Mouse (Mus musculus) hindbrain, embryonic 14.5 days (tissue): ENCODE results near the gene Gm2663. TPM values are rescaled to one million over a fixed set of nuclear protein-coding genes. Genes with fewer than 3 reads are reported as not detected.
"Not testable (repeated sequence)": the region's sequence is repeated elsewhere in the genome, so short reads cannot be mapped to it uniquely, and the experiment has no call there.

ENCODE experiments used
- ATAC-seq: fragments of 200-750 bp; cut with Nextera tagmentation; 2 replicates; pipeline ENCODE4 v1.8.0; 2017; ENCODE audit warnings: moderate number of reproducible peaks, mild to moderate bottlenecking, moderate TSS enrichment, moderate library complexity; ENCODE audit not compliant: low FRiP score
- DNase-seq: peaks from one replicate; pipeline ENCODE4 v3.0.0-alpha.2; 2015; ENCODE audit warnings: low spot score
- H3K27ac ChIP-seq: fragments of 300-500 bp; sonication (generic); 2 replicates; pipeline ENCODE4 v1.5.1; 2014; ENCODE audit warnings: mild to moderate bottlenecking, moderate library complexity
- H3K27me3 ChIP-seq: fragments of 300-500 bp; sonication (generic); 2 replicates; pipeline ENCODE4 v1.6.1; 2014; ENCODE audit warnings: mild to moderate bottlenecking, low read length, mixed read lengths; ENCODE audit not compliant: control insufficient read depth, insufficient read depth
- H3K36me3 ChIP-seq: fragments of 300-500 bp; sonication (generic); replicated peaks from 2 replicates; pipeline ENCODE4 v1.6.1; 2014; ENCODE audit not compliant: control insufficient read depth, insufficient read depth
- H3K4me1 ChIP-seq: fragments of 300-500 bp; sonication (generic); replicated peaks from 2 replicates; pipeline ENCODE4 v1.6.1; 2014; ENCODE audit warnings: antibody characterized with exemption, low read length, mixed read lengths; ENCODE audit not compliant: control insufficient read depth, insufficient read depth
- H3K4me2 ChIP-seq: fragments of 300-500 bp; sonication (generic); replicated peaks from 2 replicates; pipeline ENCODE4 v1.6.1; 2014; ENCODE audit warnings: mild to moderate bottlenecking, moderate library complexity
- H3K4me3 ChIP-seq: fragments of 300-500 bp; sonication (generic); replicated peaks from 2 replicates; pipeline ENCODE4 v1.5.1; 2014; ENCODE audit warnings: mild to moderate bottlenecking, low read length
- H3K9ac ChIP-seq: fragments of 300-500 bp; sonication (generic); 2 replicates; pipeline ENCODE4 v1.6.1; 2014
- H3K9me3 ChIP-seq: fragments of 300-500 bp; sonication (generic); 2 replicates; pipeline ENCODE4 v1.6.1; 2016; ENCODE audit warnings: low read length; ENCODE audit not compliant: control insufficient read depth
- WGBS: fragments of 180-500 bp; shearing (Covaris S2); extraction: QIAGEN DNeasy Blood & Tissue Kit; methylation state at CpG from one replicate; pipeline ENCODE4 v1.1.7; 2014; 5-methylcytosine and 5-hydroxymethylcytosine counted together
- polyA plus RNA-seq: library from polyadenylated mRNA; unstranded; fragments of >200 nt; fragmentation: Nextera tagmentation; extraction: Ambion mirVana; gene quantifications from 2 replicates; pipeline ENCODE4 v1.2.1, GENCODE M21; 2014

The Gm2663 gene
- polyA plus RNA-seq = not detected in 2 replicates

DNA sequence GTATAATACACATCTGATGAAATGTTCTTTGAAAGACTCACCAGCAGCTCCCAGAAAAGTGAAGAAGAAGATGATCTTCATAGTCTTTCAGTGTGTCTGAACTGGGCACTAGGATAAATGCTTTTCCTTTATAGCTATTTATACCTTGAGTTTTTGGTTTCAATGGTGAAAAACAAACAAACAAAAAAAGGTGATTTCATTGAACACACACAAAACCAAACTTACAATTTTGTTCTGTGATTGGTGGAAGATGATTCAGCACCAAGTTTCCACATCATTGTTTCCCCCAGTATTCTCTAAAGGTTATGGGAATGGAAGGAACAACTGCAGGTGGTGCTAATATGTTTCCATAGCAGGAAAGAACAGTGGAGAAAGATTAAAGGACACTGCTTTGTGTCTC, at the start of gene Gm2663:
Gm2663 (minus strand) TSS at position 101 of the 400 bp plus-strand sequence.
- H3K4me1 ChIP-seq, H3K27me3 ChIP-seq, H3K4me2 ChIP-seq, H3K9ac ChIP-seq, DNase-seq, ATAC-seq, H3K36me3 ChIP-seq, H3K27ac ChIP-seq, H3K9me3 ChIP-seq, H3K4me3 ChIP-seq: not testable (repeated sequence)

DNA sequence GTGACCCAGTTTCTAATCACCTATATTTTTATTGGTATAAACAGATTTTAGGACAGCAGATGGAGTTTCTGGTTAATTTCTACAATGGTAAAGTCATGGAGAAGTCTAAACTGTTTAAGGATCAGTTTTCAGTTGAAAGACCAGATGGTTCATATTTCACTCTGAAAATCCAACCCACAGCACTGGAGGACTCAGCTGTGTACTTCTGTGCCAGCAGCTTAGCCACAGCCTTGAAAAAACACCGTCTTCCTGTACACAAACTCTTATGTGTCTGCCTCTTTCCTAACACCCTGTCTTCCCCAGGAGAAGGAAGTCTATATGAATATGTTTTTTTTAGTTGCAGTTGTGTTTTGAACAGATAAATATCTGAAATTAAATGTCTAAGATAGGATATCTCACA, 49.3 kb upstream of the Gm2663 start:
- Histone ChIP-seq H3K9ac (no peak overlapping the region), H3K27ac (no peak overlapping the region), H3K36me3 (no peaks in the 10 kb centered on the region), H3K27me3 (no peaks in the 10 kb centered on the region), H3K4me3 (no peak overlapping the region), H3K4me1 (no peaks in the 10 kb centered on the region), H3K9me3 (no peaks in the 10 kb centered on the region), H3K4me2 (no peak overlapping the region)
- ATAC-seq (no peak), DNase-seq (no peak)
- 84% methylated on average over 1 of the region's 1 CpGs for WGBS

DNA sequence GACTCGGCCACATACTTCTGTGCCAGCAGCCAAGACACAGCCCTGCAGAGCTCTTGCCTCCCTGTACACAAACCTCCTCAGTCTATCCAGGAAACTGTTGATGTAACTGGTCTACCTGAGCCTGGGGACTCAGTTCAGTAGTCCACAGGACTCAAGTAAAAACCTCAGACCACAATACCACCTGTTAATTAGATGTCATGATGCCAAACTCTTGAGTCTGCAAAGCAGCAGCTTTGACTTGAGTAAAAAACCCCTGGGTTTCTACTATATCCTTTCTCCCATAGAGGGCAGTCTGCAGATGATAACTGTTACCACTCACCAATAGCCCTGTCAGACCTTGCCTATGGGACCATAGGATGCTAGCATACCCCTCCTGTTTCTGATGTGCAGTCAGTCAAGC, 48.7 kb upstream of the Gm2663 start:
- H3K4me3 ChIP-seq = no peak overlapping the region
- H3K27me3 ChIP-seq = no peaks in the 10 kb centered on the region
- WGBS = 82% methylated on average over 1 of the region's 1 CpGs
- DNase-seq (no peak), ATAC-seq (no peak)
- H3K9me3 ChIP-seq = no peaks in the 10 kb centered on the region
- no peak overlapping the region for H3K9ac ChIP-seq
- no peaks in the 10 kb centered on the region for H3K36me3 ChIP-seq
- H3K4me2 ChIP-seq = no peak overlapping the region
- no peaks in the 10 kb centered on the region for H3K4me1 ChIP-seq
- no peak overlapping the region for H3K27ac ChIP-seq

DNA sequence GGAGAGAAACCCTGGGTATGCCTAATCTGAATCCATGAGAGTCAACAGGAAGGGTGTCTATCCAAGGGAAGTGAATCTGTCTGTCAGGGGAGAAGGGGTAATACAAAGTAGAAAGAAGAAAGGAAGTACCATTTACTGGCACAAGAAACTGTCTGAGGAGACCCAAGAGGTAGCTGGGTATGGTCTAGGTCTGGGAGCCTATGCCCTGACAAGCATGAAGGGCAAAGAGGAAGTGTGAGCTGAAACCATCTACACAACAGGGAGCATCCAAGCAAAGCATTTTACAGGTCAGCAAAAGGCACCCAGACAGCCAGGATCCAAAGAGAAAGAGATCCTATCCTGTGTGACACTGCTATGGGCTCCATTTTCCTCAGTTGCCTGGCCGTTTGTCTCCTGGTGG, 47.9 kb upstream of the Gm2663 start:
- Histone ChIP-seq H3K9ac (no peak overlapping the region), H3K4me3 (no peak overlapping the region), H3K9me3 (no peaks in the 10 kb centered on the region), H3K4me2 (no peak overlapping the region), H3K27me3 (no peaks in the 10 kb centered on the region), H3K27ac (no peak overlapping the region), H3K36me3 (no peaks in the 10 kb centered on the region), H3K4me1 (no peaks in the 10 kb centered on the region)
- WGBS = 86% methylated on average over 1 of the region's 1 CpGs
- DNase-seq (no peak), ATAC-seq (no peak)

DNA sequence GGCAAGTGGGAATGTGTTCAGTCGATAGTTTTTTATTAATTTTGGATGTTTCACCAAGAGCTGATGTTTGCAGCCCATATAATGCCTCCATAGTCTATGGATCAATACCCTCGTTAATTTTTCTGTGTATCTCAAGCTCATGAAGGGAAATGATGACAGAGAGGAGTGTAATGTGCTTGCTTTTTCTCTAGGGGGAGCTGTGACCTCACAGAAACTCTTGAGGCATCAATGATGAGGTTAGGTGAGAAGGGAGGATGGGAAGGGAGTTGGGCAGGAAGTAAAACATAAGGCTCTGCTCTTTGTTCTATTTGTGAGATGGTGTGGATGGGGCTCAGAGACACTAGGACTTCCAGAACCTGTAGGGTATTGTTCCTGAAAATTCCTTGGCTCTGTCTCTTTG, 47.3 kb upstream of the Gm2663 start:
- no peak overlapping the region for H3K9ac ChIP-seq
- H3K4me3 ChIP-seq = no peak overlapping the region
- ATAC-seq = no peak
- H3K36me3 ChIP-seq = no peaks in the 10 kb centered on the region
- H3K9me3 ChIP-seq = no peaks in the 10 kb centered on the region
- no peak for DNase-seq
- H3K4me2 ChIP-seq = no peak overlapping the region
- H3K27ac ChIP-seq = no peak overlapping the region
- H3K4me1 ChIP-seq = no peaks in the 10 kb centered on the region
- 72% methylated on average over 2 of the region's 2 CpGs for WGBS
- no peaks in the 10 kb centered on the region for H3K27me3 ChIP-seq

DNA sequence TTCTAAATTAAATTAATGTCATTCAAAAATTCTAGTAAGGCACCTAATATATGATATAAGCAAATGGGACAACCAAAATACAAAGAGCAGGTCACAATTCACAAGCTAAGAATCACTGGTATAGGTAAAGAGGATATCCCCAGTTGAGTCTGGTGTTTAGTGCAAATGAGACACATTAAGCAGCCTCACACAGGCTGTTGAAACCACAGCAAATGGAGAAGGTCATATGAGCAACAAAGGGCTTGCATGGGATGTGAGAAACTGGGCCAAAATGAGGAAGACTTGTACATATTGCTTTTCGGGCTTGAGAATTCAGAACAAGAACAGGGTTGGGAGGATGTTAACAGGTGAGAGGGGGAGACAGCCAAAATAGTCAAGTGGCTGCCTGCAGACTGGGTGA, 45.5 kb upstream of the Gm2663 start:
- no peaks in the 10 kb centered on the region for H3K4me1 ChIP-seq
- 94% methylated on average over 1 of the region's 1 CpGs for WGBS
- no peak overlapping the region for H3K9ac ChIP-seq

DNA sequence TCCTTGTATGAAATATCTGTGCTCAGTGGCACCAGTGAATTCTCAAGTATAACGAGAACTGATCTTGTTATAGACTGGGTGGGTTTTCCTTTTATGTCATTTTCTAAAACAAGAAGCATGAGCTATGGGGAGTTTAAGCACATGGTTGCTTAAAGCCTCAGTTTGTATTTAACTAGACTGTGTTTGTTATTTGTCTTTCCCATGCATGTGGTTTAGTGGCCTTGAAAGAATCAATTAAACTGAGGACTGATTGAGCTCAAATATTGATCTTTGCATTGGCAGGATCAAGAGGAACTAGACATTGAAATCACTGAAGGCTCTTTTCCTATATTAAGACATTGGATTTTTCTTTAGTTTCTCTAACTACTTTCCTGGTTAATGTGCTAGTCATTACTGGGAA, 45.0 kb upstream of the Gm2663 start:
- 81% methylated on average over 1 of the region's 1 CpGs for WGBS
- no peak for DNase-seq

More for the DNA sequence above, 45.5 kb upstream of the Gm2663 start:
- ATAC-seq (no peak), DNase-seq (no peak)
- H3K4me2 ChIP-seq = no peak overlapping the region
- no peaks in the 10 kb centered on the region for H3K36me3 ChIP-seq
- H3K27me3 ChIP-seq = no peaks in the 10 kb centered on the region
- H3K27ac ChIP-seq = no peak overlapping the region
- H3K9me3 ChIP-seq = no peaks in the 10 kb centered on the region
- H3K4me3 ChIP-seq = no peak overlapping the region

DNA sequence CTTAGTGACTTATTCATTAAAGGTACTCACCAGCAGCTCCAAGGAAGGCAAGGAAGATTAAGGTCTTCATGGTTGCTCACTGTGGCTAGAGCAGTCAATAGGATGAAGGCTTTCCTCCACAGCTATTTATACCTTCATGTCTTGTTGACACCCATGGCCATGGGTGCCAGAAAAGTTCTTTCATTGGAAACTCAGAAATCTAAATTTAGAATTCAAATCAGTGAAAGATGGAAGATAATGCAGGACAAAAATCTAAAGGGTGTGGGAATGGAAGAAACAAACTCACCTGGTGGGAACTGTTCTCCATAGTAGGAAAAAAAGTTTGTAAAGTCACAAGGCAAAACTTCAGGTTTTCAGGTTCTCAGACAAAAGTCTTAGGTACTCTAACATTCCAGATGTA, 36.1 kb upstream of the Gm2663 start, which contains the start of gene 2210010C04Rik:
2210010C04Rik (minus strand) TSS at position 101 of the 400 bp plus-strand sequence.
- no peaks in the 10 kb centered on the region for H3K4me1 ChIP-seq
- no peak within 1 kb of the TSS for H3K9ac ChIP-seq
- H3K4me3 ChIP-seq = no peak within 1 kb of the TSS
- H3K4me2 ChIP-seq = no peak within 1 kb of the TSS
- no peak for ATAC-seq
- H3K27me3 ChIP-seq = no peaks in the 10 kb centered on the region
- no peak within 1 kb of the TSS for H3K27ac ChIP-seq
- H3K36me3 ChIP-seq = no peaks in the 10 kb centered on the region
- DNase-seq = no peak
- H3K9me3 ChIP-seq = no peaks in the 10 kb centered on the region

More for the DNA sequence above, 45.0 kb upstream of the Gm2663 start:
- Histone ChIP-seq H3K27me3 (no peaks in the 10 kb centered on the region), H3K9ac (no peak overlapping the region), H3K27ac (no peak overlapping the region), H3K4me1 (no peaks in the 10 kb centered on the region), H3K4me3 (no peak overlapping the region), H3K36me3 (no peaks in the 10 kb centered on the region), H3K4me2 (no peak overlapping the region), H3K9me3 (no peaks in the 10 kb centered on the region)
- no peak for ATAC-seq

DNA sequence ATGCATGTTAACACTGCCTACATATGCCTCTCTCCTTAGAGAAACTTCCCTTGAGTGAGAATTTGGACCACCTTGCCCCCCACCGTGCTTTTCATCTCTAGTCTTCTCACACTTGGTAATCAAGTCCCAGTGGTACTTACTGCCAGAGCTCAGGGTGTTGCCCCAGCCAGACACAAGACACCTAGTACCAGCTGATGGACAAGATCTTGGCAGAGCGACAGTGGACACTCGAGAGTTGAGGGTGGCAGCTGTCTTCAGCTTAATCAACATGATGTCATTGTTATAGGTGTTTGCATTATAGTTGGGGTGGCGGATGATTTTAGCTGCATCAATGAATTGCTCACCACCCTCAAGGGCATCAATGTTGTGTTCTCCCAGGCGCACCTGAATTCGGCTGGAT, 33.5 kb upstream of the Gm2663 start:
- no peaks in the 10 kb centered on the region for H3K9me3 ChIP-seq
- H3K4me2 ChIP-seq = no peak overlapping the region
- no peak overlapping the region for H3K27ac ChIP-seq
- no peak overlapping the region for H3K4me3 ChIP-seq
- ATAC-seq = no peak
- H3K27me3 ChIP-seq = no peaks in the 10 kb centered on the region
- no peak overlapping the region for H3K9ac ChIP-seq
- no peaks in the 10 kb centered on the region for H3K36me3 ChIP-seq
- H3K4me1 ChIP-seq = no peaks in the 10 kb centered on the region
- WGBS = 80% methylated on average over 6 of the region's 6 CpGs
- no peak for DNase-seq

DNA sequence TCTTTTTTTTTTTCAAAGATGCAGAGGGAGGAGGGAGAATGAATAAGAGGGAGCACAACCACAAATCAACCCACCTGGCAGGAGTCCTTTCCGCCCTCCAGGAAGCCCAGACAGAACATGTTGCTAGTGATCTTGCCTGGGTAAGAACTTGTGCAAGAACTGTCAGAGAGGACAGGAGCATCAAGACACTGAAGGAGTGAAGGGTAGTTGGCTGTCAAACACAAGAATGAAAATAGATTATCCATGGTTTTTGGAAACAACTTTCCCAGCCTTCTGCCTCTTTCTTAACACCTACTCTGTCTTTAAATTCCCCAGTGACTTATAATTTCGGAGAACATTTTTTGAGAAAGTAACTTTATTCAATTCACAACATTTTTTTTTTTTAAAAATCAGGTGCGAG, 33.0 kb upstream of the Gm2663 start:
- Histone ChIP-seq H3K27ac (no peak overlapping the region), H3K9ac (no peak overlapping the region), H3K4me2 (no peak overlapping the region), H3K4me3 (no peak overlapping the region), H3K36me3 (no peaks in the 10 kb centered on the region), H3K27me3 (no peaks in the 10 kb centered on the region), H3K9me3 (no peaks in the 10 kb centered on the region), H3K4me1 (no peaks in the 10 kb centered on the region)
- DNase-seq (no peak), ATAC-seq (no peak)
- WGBS = 85% methylated on average over 3 of the region's 3 CpGs
